Mouse (Mus musculus) liver, postnatal 0 days (tissue): ENCODE results near the gene Slc15a1. TPM values are rescaled to one million over a fixed set of nuclear protein-coding genes. Genes with fewer than 3 reads are reported as not detected.

Experiments
- ATAC-seq: fragments of 200-750 bp; cut with Nextera tagmentation; 2 replicates; pipeline ENCODE4 v1.8.0; 2017; ENCODE audit warnings: mild to moderate bottlenecking, moderate library complexity
- DNase-seq: peaks from one replicate; pipeline ENCODE4 v3.0.0-alpha.2; 2016
- H3K27ac ChIP-seq: fragments of 300-500 bp; sonication (generic); 2 replicates; pipeline ENCODE4 v1.5.1; 2014; ENCODE audit warnings: antibody characterized with exemption, moderate library complexity, mild to moderate bottlenecking, low read depth
- H3K27me3 ChIP-seq: fragments of 300-500 bp; sonication (generic); 2 replicates; pipeline ENCODE4 v1.6.1; 2014; ENCODE audit warnings: low read length, control low read depth, mixed read lengths; ENCODE audit not compliant: insufficient read depth
- H3K36me3 ChIP-seq: fragments of 300-500 bp; sonication (generic); replicated peaks from 2 replicates; pipeline ENCODE4 v1.6.1; 2014; ENCODE audit warnings: mild to moderate bottlenecking, control low read depth, low read length, moderate library complexity, mixed read lengths; ENCODE audit not compliant: insufficient read depth
- H3K4me1 ChIP-seq: fragments of 300-500 bp; sonication (generic); 2 replicates; pipeline ENCODE4 v1.6.1; 2014; ENCODE audit warnings: antibody characterized with exemption, mild to moderate bottlenecking, control low read depth; ENCODE audit not compliant: insufficient read depth
- H3K4me2 ChIP-seq: fragments of 300-500 bp; sonication (generic); 2 replicates; pipeline ENCODE4 v1.6.1; 2014; ENCODE audit warnings: low read depth, mild to moderate bottlenecking, low read length, moderate library complexity, mixed read lengths
- H3K4me3 ChIP-seq: fragments of 300-500 bp; sonication (generic); 2 replicates; pipeline ENCODE4 v1.5.1; 2014; ENCODE audit warnings: low read depth, low read length
- H3K9ac ChIP-seq: fragments of 300-500 bp; sonication (generic); replicated peaks from 2 replicates; pipeline ENCODE4 v1.6.1; 2014; ENCODE audit warnings: mild to moderate bottlenecking, moderate library complexity
- H3K9me3 ChIP-seq: fragments of 300-500 bp; sonication (generic); 2 replicates; pipeline ENCODE4 v1.6.1; 2016; ENCODE audit warnings: mild to moderate bottlenecking, control low read depth, low read length, mixed read lengths
- CTCF ChIP-seq: sonication (generic); IDR thresholded peaks from 2 replicates; pipeline ENCODE4 v1.5.1; 2016; ENCODE audit warnings: antibody characterized with exemption, low read depth
- EP300 ChIP-seq: IDR thresholded peaks from 2 replicates; pipeline ENCODE4 v1.6.1; 2016; ENCODE audit warnings: antibody characterized with exemption, low read depth, mild to moderate bottlenecking
- WGBS: fragments of 180-500 bp; shearing (Covaris S2); extraction: QIAGEN DNeasy Blood & Tissue Kit; methylation state at CpG from one replicate; pipeline ENCODE4 v1.1.7; 2014; ENCODE audit not compliant: insufficient replicate concordance; 5-methylcytosine and 5-hydroxymethylcytosine counted together
- polyA plus RNA-seq: library from polyadenylated mRNA; unstranded; fragments of >200 nt; fragmentation: Nextera tagmentation; extraction: Ambion mirVana; gene quantifications from 2 replicates; pipeline ENCODE4 v1.2.1, GENCODE M21; 2015

Slc15a1 gene
- polyA plus RNA-seq, 1 experiment from 2014 or later = not detected

DNA sequence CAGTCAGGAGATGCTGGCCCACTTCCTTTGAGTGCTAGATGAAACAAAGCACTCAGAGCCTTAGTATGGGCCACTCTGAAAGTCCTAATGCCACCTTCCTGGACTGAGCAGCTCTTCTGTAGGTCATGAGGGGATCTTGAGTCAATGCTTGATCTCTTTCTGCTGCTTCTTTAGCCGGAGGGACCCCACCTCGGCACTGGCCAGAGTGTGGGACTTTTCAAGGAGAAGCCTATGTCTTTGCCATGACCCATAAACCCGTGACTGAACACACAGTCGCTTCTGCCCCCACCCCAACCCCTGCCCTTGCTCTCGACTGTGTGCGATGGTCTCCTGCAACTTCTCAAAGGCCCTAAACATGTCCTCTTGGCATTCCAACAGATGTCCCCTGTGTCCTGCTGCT is 52.8 kb downstream of the Slc15a1 start:
- Histone ChIP-seq H3K36me3 (no peaks in the 10 kb centered on the region), H3K4me3 (no peak overlapping the region), H3K27me3 (no peaks in the 10 kb centered on the region), H3K9me3 (no peaks in the 10 kb centered on the region), H3K9ac (no peak overlapping the region), H3K4me1 (peaks cover 10% of the 10 kb centered on the region; the same call in 1 of the 2 replicates), H3K27ac (no peak overlapping the region), H3K4me2 (no peak overlapping the region)
- TF ChIP-seq EP300 (no peak), CTCF (no peak)
- no peak for DNase-seq
- ATAC-seq = no peak
- WGBS = 79% methylated on average over 6 of the region's 6 CpGs

DNA sequence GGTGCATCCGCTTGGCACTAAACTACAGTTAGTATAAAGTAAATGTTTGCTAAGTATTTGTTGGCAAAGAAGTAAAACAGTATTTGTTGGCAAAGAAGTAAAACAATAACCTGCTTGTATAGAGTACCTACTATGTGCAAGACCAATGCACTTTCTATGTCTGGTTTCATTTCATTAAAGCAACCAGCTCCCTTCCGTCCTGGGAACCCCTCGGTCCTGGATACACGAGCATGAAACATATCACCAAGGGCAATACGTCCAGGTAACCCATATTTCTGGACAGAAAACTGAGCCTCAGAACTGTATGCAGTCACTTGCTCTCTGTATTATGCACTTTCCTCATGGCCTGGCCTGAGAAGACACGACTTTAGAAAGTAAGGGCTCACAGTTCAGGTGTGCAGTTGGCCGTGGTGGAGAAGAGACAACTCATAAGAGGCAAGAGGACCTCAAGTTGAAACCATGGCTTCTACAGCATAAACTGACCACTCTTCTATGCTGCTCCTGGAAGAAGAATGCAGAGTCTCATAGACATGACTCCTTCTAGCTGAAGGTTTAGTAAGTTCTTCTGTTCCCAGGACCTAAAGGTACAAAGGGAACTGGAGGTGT is 53.5 kb downstream of the Slc15a1 start:
- no peak overlapping the region for H3K4me2 ChIP-seq
- no peak for DNase-seq
- 53% methylated on average over 7 of the region's 7 CpGs for WGBS
- no peaks in the 10 kb centered on the region for H3K27me3 ChIP-seq
- no peak overlapping the region for H3K9ac ChIP-seq
- no peak overlapping the region for H3K4me3 ChIP-seq
- TF ChIP-seq CTCF = no peak
- no peak for TF ChIP-seq EP300
- ATAC-seq = no peak
- no peak overlapping the region for H3K27ac ChIP-seq
- H3K9me3 ChIP-seq = no peaks in the 10 kb centered on the region
- peaks cover 14% of the 10 kb centered on the region; the same call in 1 of the 2 replicates for H3K4me1 ChIP-seq
- H3K36me3 ChIP-seq = no peaks in the 10 kb centered on the region

DNA sequence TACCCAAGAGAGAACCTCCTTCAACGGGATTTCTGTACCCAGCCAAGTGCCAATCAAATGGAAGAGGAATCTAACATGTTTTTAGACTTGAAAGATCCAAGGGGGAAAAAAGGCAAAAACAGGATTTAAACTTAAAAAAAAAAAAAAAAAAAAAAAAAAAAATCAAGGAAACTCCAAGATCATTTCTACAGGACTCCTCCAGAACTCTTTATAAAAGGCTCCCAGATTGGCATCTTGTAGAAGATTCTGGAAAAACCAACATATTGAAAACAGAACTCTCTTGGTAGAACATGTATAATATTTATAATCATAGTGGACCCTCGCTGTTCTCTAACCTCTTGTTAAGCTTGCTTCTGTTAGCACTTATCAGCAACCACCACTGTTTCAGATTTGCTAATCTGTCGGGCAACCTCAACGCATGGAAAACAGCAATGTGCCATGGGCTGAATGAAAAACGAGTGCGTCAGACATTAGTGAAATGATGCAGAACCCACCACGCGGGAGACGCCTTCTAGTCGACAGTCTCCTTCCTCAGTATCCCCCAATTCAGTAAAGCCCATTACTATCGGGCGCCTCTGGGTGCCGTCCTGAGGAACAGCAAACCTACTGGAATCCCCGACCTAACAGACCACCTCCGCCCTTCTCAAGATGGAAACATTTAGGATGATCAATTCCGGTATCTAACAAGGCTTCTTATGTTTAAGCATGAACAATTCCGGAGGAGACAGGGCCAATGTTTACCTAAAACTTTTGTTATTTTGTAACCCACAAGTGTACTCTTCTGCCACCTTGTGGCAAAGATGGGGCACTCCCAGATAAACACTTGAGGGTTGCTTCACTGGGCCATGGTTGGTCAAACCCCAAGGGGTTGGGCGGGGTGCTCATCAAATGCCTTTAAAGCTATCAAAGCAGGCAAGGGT is 54.3 kb downstream of the Slc15a1 start:
- H3K27ac ChIP-seq = no peak overlapping the region
- DNase-seq (peak; percentile 74), ATAC-seq (peak; percentile 61)
- H3K4me2 ChIP-seq = peak overlapping the region; percentile 71
- no peaks in the 10 kb centered on the region for H3K36me3 ChIP-seq
- 15% methylated on average over 18 of the region's 18 CpGs for WGBS
- H3K9me3 ChIP-seq = no peaks in the 10 kb centered on the region
- H3K4me1 ChIP-seq = peaks cover 14% of the 10 kb centered on the region; the same call in 1 of the 2 replicates
- peak overlapping the region; percentile 28; the same call in 1 of the 2 replicates for H3K9ac ChIP-seq
- no peaks in the 10 kb centered on the region for H3K27me3 ChIP-seq
- peak; percentile 91 for TF ChIP-seq CTCF
- TF ChIP-seq EP300 = 0 out of 2 replicates have a peak, but pooled peaks have one; percentile 4
- peak overlapping the region; percentile 21; the same call in 1 of the 2 replicates for H3K4me3 ChIP-seq

DNA sequence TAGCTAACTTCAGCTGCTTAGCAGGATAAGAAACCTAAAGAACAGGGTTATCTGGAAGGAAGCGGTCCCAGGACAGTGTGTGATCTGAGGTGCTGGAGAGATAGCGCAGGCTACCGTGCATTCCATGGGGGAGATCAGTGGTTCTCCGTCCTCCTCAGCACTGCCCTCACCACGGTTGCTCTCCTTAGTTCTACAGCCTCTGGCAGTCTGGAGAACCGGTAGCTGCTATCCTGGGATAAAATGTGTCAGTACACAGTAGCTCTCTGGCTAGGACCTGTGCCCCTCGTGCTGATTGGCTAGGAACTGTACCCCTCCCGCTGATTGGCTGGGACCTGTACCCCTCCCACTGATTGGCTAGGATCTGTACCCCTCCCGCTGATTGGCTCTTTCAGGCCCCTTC is 58.1 kb downstream of the Slc15a1 start:
- no peak overlapping the region for H3K27ac ChIP-seq

DNA sequence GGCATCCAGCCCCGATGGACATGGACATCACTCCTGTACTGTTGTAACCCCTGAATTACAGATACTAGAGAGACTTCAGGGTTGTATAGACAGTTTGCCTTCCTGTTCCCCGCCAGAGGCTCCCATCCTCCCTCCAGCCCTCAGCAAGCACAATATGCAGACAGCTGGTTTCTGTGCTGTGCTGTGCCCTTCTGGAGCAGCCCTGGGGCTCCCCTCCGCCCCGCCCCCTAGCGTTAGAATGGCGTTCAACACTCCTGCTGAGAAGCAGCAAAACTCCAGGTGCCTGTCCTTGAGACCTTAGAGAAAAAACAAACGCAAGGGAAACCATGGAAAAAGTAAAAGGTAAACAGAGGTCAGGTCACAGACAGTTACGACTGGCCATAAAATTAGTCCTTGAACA is 59.9 kb downstream of the Slc15a1 start:
- DNase-seq = peak; percentile 86
- no peaks in the 10 kb centered on the region for H3K36me3 ChIP-seq
- peak; percentile 48 for ATAC-seq
- no peak overlapping the region for H3K9ac ChIP-seq
- no peak for TF ChIP-seq EP300
- TF ChIP-seq CTCF = peak; percentile 90
- peaks cover 8% of the 10 kb centered on the region; the same call in 1 of the 2 replicates for H3K4me1 ChIP-seq
- H3K27me3 ChIP-seq = no peaks in the 10 kb centered on the region
- 18% methylated on average over 8 of the region's 8 CpGs for WGBS
- H3K27ac ChIP-seq = no peak overlapping the region
- H3K9me3 ChIP-seq = no peaks in the 10 kb centered on the region
- H3K4me2 ChIP-seq = no peak overlapping the region
- no peak overlapping the region for H3K4me3 ChIP-seq

More for the DNA sequence above, 58.1 kb downstream of the Slc15a1 start:
- TF ChIP-seq EP300 = peak; percentile 95
- no peak for TF ChIP-seq CTCF
- Histone ChIP-seq H3K9ac (no peak overlapping the region), H3K4me3 (peak overlapping the region; percentile 17; the same call in 1 of the 2 replicates), H3K4me2 (peak overlapping the region; percentile 54), H3K4me1 (peaks cover 14% of the 10 kb centered on the region; the same call in 1 of the 2 replicates), H3K27me3 (no peaks in the 10 kb centered on the region), H3K9me3 (no peaks in the 10 kb centered on the region), H3K36me3 (no peaks in the 10 kb centered on the region)
- WGBS = 11% methylated on average over 9 of the region's 9 CpGs
- DNase-seq = peak; percentile 66
- ATAC-seq = peak; percentile 90

DNA sequence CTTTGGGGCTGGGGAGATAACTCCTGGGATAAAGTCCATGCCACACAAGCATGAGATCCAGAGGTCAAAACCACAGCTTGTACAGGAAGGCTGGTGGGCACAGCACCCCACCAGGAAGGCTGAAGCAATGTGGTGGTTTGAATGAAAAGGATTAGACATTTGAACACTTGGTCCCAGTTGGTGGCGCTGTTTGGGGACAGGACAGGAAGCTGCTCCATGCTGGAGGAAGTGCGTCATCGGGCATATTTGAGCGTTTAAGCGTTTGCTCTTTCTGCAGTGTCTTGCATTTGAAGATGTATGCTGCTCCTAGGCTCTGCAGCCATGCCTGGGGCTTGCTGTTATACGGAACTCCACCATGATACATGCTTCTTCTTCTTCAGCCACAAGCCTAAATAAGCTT is 64.2 kb downstream of the Slc15a1 start:
- DNase-seq (no peak), ATAC-seq (no peak)
- no peak overlapping the region for H3K27ac ChIP-seq
- no peak overlapping the region for H3K4me3 ChIP-seq
- no peaks in the 10 kb centered on the region for H3K27me3 ChIP-seq
- peaks cover 8% of the 10 kb centered on the region; the same call in 1 of the 2 replicates for H3K4me1 ChIP-seq
- no peaks in the 10 kb centered on the region for H3K36me3 ChIP-seq
- WGBS = 84% methylated on average over 6 of the region's 6 CpGs
- no peak overlapping the region for H3K9ac ChIP-seq
- H3K9me3 ChIP-seq = no peaks in the 10 kb centered on the region
- no peak overlapping the region for H3K4me2 ChIP-seq
- TF ChIP-seq EP300 = no peak
- TF ChIP-seq CTCF = no peak
